Mouse (Mus musculus): Measurements from ENCODE around the gene Sapcd1.

Gene Sapcd1
- long read RNA-seq, experiment 1, partial matches to known transcripts: 0 of 3 reads
- long read RNA-seq, experiment 1, other reads (novel, unspliced or antisense): 2 of 3 reads
- long read RNA-seq, experiment 2: 0 reads

- intact Hi-C loops (cut with DNase I): loop anchor here (10.0 kb wide), 1 partner anchor 207 kb away; the partner anchor contains the start of genes Atp6v1g2 and Nfkbil1
These were observed at the start of gene Sapcd1 for GRCm38 (mm10) chr17:35027277-35028068. Gene Sapcd1 (minus strand): TSS chr17:35028016.

GRCm38 (mm10) chr17:35077285-35077684, 49.5 kb upstream of the Sapcd1 start:
- intact Hi-C loops (cut with DNase I): no loop called here

- intact Hi-C loops (cut with DNase I): no loop called here
These were observed 48.8 kb upstream of the Sapcd1 start, which contains the start of gene Ly6g6e for GRCm38 (mm10) chr17:35076507-35077176. Gene Ly6g6e (plus strand): TSS chr17:35076902.

GRCm38 (mm10) chr17:35074097-35074496, 46.3 kb upstream of the Sapcd1 start:
- intact Hi-C loops (cut with DNase I): no loop called here

GRCm38 (mm10) chr17:35071454-35071853, 43.6 kb upstream of the Sapcd1 start:
- intact Hi-C loops (cut with DNase I): no loop called here

- intact Hi-C loops (cut with DNase I): no loop called here
These were observed 42.9 kb upstream of the Sapcd1 start for GRCm38 (mm10) chr17:35070556-35071229.

GRCm38 (mm10) chr17:35068213-35068914, 40.5 kb upstream of the Sapcd1 start:
- intact Hi-C loops (cut with DNase I): no loop called here

GRCm38 (mm10) chr17:35066084-35066483, 38.3 kb upstream of the Sapcd1 start, which contains the start of gene Mpig6b:
Gene Mpig6b (minus strand): TSS chr17:35066184.
- intact Hi-C loops (cut with DNase I): no loop called here

- intact Hi-C loops (cut with DNase I): loop anchor here (5.0 kb wide), 1 partner anchor 43 kb away; no protein-coding TSS in a partner anchor
These were observed 37.4 kb upstream of the Sapcd1 start, which contains the start of gene Ly6g6c for GRCm38 (mm10) chr17:35064951-35065947. Gene Ly6g6c (plus strand): TSS chr17:35065388.

- intact Hi-C loops (cut with DNase I): loop anchor here (5.0 kb wide), 1 partner anchor 42 kb away; no protein-coding TSS in a partner anchor
These were observed 36.6 kb upstream of the Sapcd1 start for GRCm38 (mm10) chr17:35064378-35064877.

GRCm38 (mm10) chr17:35063466-35063865, 35.6 kb upstream of the Sapcd1 start:
- intact Hi-C loops (cut with DNase I): loop anchor here (5.0 kb wide), 1 partner anchor 41 kb away; no protein-coding TSS in a partner anchor

GRCm38 (mm10) chr17:35061299-35061698, 33.5 kb upstream of the Sapcd1 start:
- intact Hi-C loops (cut with DNase I): loop anchor here (5.0 kb wide), 1 partner anchor 39 kb away; no protein-coding TSS in a partner anchor

GRCm38 (mm10) chr17:35060737-35061297, 33.0 kb upstream of the Sapcd1 start:
- intact Hi-C loops (cut with DNase I): loop anchor here (5.0 kb wide), 1 partner anchor 39 kb away; no protein-coding TSS in a partner anchor

GRCm38 (mm10) chr17:35060071-35060470, 32.3 kb upstream of the Sapcd1 start:
- intact Hi-C loops (cut with DNase I): loop anchor here (5.0 kb wide), 1 partner anchor 38 kb away; no protein-coding TSS in a partner anchor

- intact Hi-C loops (cut with DNase I): no loop called here
These were observed 31.4 kb upstream of the Sapcd1 start, which contains the start of gene Ddah2 for GRCm38 (mm10) chr17:35058911-35059892. Gene Ddah2 (plus strand): TSS chr17:35059035.

GRCm38 (mm10) chr17:35058316-35058715, 30.5 kb upstream of the Sapcd1 start:
- intact Hi-C loops (cut with DNase I): no loop called here

- intact Hi-C loops (cut with DNase I): no loop called here
These were observed 29.3 kb upstream of the Sapcd1 start for GRCm38 (mm10) chr17:35057090-35057489.
